Mouse (Mus musculus) ES-Bruce4 (cell line): ENCODE measurements around the gene Timm10. TPM values are rescaled to one million over a fixed set of nuclear protein-coding genes. Genes with fewer than 3 reads are reported as not detected.

ENCODE experiments used
- H3K27ac ChIP-seq: 2 replicates; pipeline ENCODE4 v1.5.1; 2012; ENCODE audit warnings: low read length, inconsistent platforms; ENCODE audit not compliant: insufficient read depth
- H3K27me3 ChIP-seq: 2 replicates; pipeline ENCODE4 v1.6.1; 2012; ENCODE audit warnings: mild to moderate bottlenecking, low read length, inconsistent platforms; ENCODE audit not compliant: control insufficient read depth, poor library complexity, insufficient read depth, severe bottlenecking
- H3K36me3 ChIP-seq: 2 replicates; pipeline ENCODE4 v1.6.1; 2012; ENCODE audit warnings: inconsistent platforms, mild to moderate bottlenecking, low read length, moderate library complexity; ENCODE audit not compliant: control insufficient read depth, poor library complexity, insufficient read depth, severe bottlenecking
- H3K4me1 ChIP-seq: one replicate; pipeline ENCODE4 v1.8.1; 2011; ENCODE audit warnings: low read length; ENCODE audit not compliant: control insufficient read depth, insufficient read depth
- H3K4me3 ChIP-seq: 2 replicates; pipeline ENCODE4 v1.5.1; 2011; ENCODE audit warnings: low read depth, mild to moderate bottlenecking, low read length
- H3K9ac ChIP-seq: 2 replicates; pipeline ENCODE4 v1.6.1; 2012; ENCODE audit warnings: low read depth, mild to moderate bottlenecking, inconsistent platforms; ENCODE audit not compliant: poor library complexity, severe bottlenecking
- H3K9me3 ChIP-seq: replicated peaks from 2 replicates; pipeline ENCODE4 v1.6.1; 2012; ENCODE audit warnings: mild to moderate bottlenecking, low read length, inconsistent platforms; ENCODE audit not compliant: control insufficient read depth, poor library complexity, insufficient read depth, severe bottlenecking
- CTCF ChIP-seq: IDR thresholded peaks from one replicate; pipeline ENCODE4 v1.8.1; 2011; ENCODE audit warnings: low read depth, low read length
- EP300 ChIP-seq: IDR thresholded peaks from 2 replicates; pipeline ENCODE4 v1.6.1; 2011; ENCODE audit warnings: low read depth, low read length; ENCODE audit not compliant: insufficient read depth
- POLR2A ChIP-seq: IDR thresholded peaks from one replicate; pipeline ENCODE4 v1.8.1; 2011; ENCODE audit warnings: low read length; ENCODE audit not compliant: insufficient read depth
- polyA plus RNA-seq: library from polyadenylated mRNA; stranded (reverse); fragments of >200 nt; gene quantifications from 2 replicates; pipeline ENCODE4 v1.2.4, GENCODE M21; 2011; ENCODE audit warnings: low read depth; ENCODE audit not compliant: missing spikeins, insufficient read depth, insufficient read length

Timm10 gene
- 40.8 and 47.3 TPM in 2 replicates for polyA plus RNA-seq

DNA sequence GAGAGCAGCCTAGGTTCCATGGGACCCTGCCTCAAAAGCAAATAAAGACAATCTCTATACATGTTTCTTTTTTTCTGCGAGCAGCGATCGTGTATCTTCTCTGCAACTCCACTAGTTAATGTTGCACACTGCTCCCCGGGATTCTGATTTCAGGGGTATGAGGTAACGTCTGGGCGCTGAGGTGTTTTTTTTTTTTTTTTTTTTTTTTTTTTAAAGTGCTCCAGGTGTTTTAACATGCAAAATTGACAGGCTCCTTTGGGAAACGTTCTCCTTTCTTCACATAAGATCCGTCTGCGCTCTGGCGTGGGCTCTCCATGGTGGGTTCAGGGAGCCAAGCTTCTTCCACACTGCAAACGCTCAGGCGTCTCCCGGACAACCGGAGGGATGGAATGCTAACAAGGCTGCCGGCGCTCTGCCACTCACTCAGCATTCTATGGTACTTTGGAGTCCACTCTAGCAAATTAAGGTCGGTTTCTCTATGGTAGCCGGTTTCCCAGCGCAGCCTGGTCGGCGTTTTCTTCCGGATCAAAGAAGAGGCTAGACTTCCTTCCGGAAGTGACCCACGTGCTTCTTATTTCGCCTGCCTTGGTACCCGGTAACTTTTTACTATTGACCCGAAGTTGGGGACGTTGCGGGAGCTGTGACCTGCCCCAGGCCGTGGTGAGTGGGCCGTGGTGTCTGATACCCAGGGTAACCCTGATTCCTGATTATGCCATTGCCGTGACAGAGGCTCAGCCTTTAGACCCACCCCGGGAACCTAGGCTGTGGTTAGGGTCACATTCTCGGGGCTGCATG lies at the start of gene Timm10:
Timm10 (plus strand) TSS at position 510 of the 795 bp plus-strand sequence.
- Histone ChIP-seq H3K4me3 (peak within 1 kb of the TSS; percentile 92), H3K4me1 (no peaks in the 10 kb centered on the region), H3K27ac (peak within 1 kb of the TSS; percentile 16; the same call in 1 of the 2 replicates)

DNA sequence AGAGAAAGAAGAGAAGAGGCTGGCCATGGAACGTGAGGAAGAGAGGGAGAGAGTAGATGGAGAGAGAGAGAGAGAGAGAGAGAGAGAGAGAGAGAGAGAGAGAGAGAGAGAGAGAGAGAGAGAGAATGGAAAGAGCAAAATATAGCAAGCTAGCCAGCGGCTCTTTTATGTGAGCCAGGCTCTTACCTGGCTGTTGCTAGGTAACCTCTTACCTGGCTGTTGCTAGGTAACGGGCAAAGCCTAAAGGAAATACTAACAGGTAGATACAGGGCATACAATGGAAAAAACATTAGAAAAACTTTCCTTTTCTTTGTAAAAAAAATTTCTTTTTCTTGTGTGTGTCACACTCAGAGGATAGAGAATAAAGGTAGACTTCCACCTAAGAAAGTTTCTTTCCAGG lies 49.1 kb upstream of the Timm10 start:
- Histone ChIP-seq H3K36me3 (no peaks in the 10 kb centered on the region), H3K27ac (no peak overlapping the region), H3K9me3 (no peaks in the 10 kb centered on the region), H3K4me3 (no peak overlapping the region), H3K9ac (no peak overlapping the region), H3K27me3 (no peaks in the 10 kb centered on the region), H3K4me1 (peaks cover 3% of the 10 kb centered on the region)
- TF ChIP-seq EP300 (no peak), POLR2A (no peak), CTCF (no peak)

More for the DNA sequence above, at the start of gene Timm10:
- Histone ChIP-seq H3K9me3 (no peaks in the 10 kb centered on the region), H3K9ac (peak within 1 kb of the TSS; percentile 78), H3K36me3 (peaks cover 11% of the 10 kb centered on the region), H3K27me3 (no peaks in the 10 kb centered on the region)
- TF ChIP-seq EP300 (0 out of 2 replicates have a peak, but pooled peaks have one; percentile 58), POLR2A (no peak)

DNA sequence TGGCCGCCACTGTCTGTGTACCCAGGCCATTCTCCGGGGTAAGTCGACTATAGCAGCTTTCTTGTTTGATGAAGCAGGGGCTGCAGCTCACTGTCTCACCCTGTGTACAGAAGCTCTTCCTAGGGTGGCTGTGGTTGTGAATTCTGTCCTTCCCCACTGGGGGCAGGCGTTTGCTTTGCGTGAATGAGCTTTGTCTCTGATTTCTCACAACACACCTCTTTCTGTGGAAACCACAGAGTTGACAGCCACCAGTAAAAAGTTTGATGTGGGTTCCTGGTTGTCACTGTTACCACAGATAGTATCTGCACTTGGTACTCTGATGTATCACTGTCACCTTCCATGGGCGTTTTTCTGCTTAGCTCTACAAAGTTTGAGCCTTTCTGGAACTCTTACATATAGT lies 47.6 kb upstream of the Timm10 start:
- Histone ChIP-seq H3K4me3 (no peak overlapping the region), H3K36me3 (no peaks in the 10 kb centered on the region), H3K27ac (no peak overlapping the region), H3K27me3 (no peaks in the 10 kb centered on the region), H3K4me1 (peaks cover under 1% of the 10 kb centered on the region), H3K9ac (no peak overlapping the region), H3K9me3 (no peaks in the 10 kb centered on the region)
- TF ChIP-seq EP300 (no peak), CTCF (no peak), POLR2A (no peak)

DNA sequence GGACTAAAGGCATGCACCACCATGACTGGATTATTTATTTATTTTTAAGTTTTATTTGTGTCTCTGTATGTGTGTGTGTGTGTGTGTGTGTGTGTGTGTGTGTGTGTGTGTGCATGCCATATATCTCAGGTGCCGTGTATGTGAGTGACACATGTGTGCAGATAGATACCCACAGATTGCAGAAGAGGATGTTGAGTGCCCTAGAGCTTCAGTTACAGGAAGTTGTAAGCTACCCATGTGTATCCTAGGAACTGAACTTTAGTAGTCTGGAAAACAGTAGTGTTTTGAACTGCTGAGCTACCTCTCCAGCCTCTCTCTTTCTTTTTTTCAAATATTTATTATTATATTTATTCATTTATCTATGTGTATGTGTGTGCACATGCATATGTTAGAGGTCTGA lies 43.5 kb upstream of the Timm10 start:
- no peak overlapping the region for H3K4me3 ChIP-seq

DNA sequence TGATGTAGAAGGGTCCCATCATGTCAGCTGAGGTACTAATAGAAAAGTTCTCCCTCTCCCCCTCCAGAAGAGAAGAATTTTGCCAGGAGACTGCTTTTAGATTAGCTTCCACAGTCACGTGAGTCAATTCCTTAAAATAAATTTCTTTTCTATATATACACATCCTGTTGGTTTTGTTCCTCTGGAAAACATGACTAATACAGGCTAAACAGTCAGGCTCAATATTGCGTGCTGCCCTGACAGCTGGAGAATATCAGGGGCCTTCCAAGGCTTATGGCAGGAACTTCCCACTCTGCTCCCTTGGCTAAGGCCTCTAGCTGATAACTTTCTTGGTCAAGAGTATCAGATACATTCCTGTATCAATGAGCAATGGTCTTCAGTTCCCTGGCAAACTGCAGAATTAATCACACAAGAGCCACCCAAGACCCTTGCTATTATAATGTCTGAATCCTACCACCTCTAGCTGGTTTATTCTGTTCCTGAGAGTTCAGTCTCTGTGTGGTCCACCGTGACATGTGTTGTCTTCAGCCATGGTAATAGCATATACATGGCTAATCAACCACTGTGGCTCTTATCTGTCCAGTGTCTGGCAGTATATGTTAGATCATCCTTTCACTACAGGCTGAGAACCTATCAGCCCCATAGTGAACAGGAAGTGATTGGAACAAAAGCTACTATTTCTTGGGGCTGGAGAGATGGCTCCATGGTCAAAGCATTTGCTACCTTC lies 42.8 kb upstream of the Timm10 start:
- Histone ChIP-seq H3K27ac (no peak overlapping the region), H3K9ac (no peak overlapping the region), H3K36me3 (no peaks in the 10 kb centered on the region), H3K9me3 (no peaks in the 10 kb centered on the region), H3K4me1 (no peaks in the 10 kb centered on the region), H3K27me3 (no peaks in the 10 kb centered on the region; the same call in 1 of the 2 replicates), H3K4me3 (no peak overlapping the region)
- TF ChIP-seq CTCF (no peak), POLR2A (no peak)

More for the DNA sequence above, 43.5 kb upstream of the Timm10 start:
- Histone ChIP-seq H3K36me3 (no peaks in the 10 kb centered on the region), H3K4me1 (no peaks in the 10 kb centered on the region), H3K9ac (no peak overlapping the region), H3K27me3 (no peaks in the 10 kb centered on the region; the same call in 1 of the 2 replicates), H3K9me3 (no peaks in the 10 kb centered on the region), H3K27ac (no peak overlapping the region)
- TF ChIP-seq POLR2A (no peak), EP300 (no peak), CTCF (no peak)

DNA sequence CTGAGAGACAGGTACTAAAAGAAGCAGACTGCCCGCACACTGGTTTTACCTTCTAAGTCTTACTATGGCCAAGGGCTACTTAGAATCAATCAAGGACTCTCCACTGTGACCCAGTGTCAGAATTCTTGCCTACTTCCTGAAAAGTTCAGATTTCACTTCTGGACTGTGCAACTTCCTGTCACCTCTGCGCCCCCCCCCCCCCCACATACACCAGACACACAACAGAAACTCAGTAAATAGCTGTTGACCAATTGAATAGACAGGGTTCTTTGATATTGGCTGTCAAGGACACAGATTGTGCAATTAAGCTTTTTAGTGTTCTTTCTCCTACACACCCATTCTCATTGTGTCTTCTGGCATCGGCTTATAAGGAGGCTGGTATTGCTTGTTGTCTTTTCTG lies 38.5 kb upstream of the Timm10 start:
- Histone ChIP-seq H3K9me3 (no peaks in the 10 kb centered on the region), H3K9ac (no peak overlapping the region), H3K4me1 (no peaks in the 10 kb centered on the region), H3K4me3 (no peak overlapping the region), H3K27me3 (no peaks in the 10 kb centered on the region; the same call in 1 of the 2 replicates), H3K27ac (no peak overlapping the region), H3K36me3 (no peaks in the 10 kb centered on the region)
- no peak for TF ChIP-seq CTCF
- no peak for TF ChIP-seq EP300
- no peak for TF ChIP-seq POLR2A
